8 mouse cellular contexts compared by ENCODE assay signal in the genomic region with DNA sequence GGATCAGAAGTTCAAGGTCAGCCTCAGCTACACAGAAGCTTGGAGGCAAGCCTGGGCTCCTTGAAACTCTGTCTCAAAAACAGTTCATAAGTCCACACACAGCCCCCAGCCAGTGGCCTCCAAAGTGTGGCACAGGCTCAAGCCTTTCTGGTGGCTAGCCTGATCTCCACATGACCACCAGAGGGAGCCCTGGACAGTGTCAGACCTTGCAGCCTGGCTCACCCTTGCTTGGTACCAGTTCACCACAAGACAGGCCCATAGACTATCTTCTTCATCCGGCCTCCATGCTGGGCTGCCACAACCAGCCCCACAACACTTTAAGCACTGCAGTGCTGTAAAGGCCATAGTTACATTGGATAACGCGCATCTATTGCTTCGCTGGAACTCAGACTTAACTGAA.
DNase-seq lines count a peak whose midpoint lies in the region; ATAC-seq and TF ChIP-seq lines count a peak whose summit lies in the region.

No protein-coding gene starts in this region.

- peak; percentile 54; the same call in 1 of the 2 replicates for TF ChIP-seq CTCF in G1E (IDR thresholded peaks at IDR 0.05; ENCODE audit: low read depth, low read length)
- TF ChIP-seq CTCF in forebrain, postnatal 0 days (IDR thresholded peaks at IDR 0.05; ENCODE audit: low read depth) = peak; percentile 80

- H3K36me3 ChIP-seq in G1E (replicated peaks) = no peaks in the 10 kb centered on the region
- H3K36me3 ChIP-seq in forebrain, postnatal 0 days (ENCODE audit: insufficient read depth) = no peaks in the 10 kb centered on the region
- H3K36me3 ChIP-seq in lung, embryonic 16.5 days (ENCODE audit: control insufficient read depth, insufficient read depth, low read length) = no peaks in the 10 kb centered on the region

- ATAC-seq in G1E (ENCODE audit: extremely low read depth, insufficient number of reproducible peaks, low FRiP score, poor library complexity, severe bottlenecking) = 0 out of 2 replicates have a peak, but pooled peaks have one; percentile 8
- no peak for ATAC-seq in forebrain, postnatal 0 days
- ATAC-seq in lung, embryonic 16.5 days (ENCODE audit: low read depth) = peak; percentile 59

- no peak overlapping the region for H3K4me2 ChIP-seq in forebrain, postnatal 0 days (ENCODE audit: low read depth)
- H3K4me2 ChIP-seq in lung, embryonic 16.5 days (ENCODE audit: low read depth, low read length) = no peak overlapping the region

- H3K27ac ChIP-seq in forebrain, postnatal 0 days (ENCODE audit: low read depth, low read length) = no peak overlapping the region
- no peak overlapping the region; the same call in 1 of the 2 replicates for H3K27ac ChIP-seq in lung, embryonic 16.5 days (ENCODE audit: low read length)

- H3K9ac ChIP-seq in forebrain, postnatal 0 days = no peak overlapping the region
- no peak overlapping the region for H3K9ac ChIP-seq in lung, embryonic 16.5 days (ENCODE audit: low read length)

- WGBS in forebrain, postnatal 0 days = 68% methylated on average over 4 of the region's 4 CpGs
- 71% methylated on average over 4 of the region's 4 CpGs for WGBS in lung, embryonic 16.5 days

- H3K4me3 ChIP-seq in G1E (ENCODE audit: low read depth, low read length) = no peak overlapping the region
- no peak overlapping the region for H3K4me3 ChIP-seq in forebrain, postnatal 0 days (ENCODE audit: low read depth, low read length)
- H3K4me3 ChIP-seq in lung, embryonic 16.5 days (ENCODE audit: low read length) = no peak overlapping the region

- peak; percentile 49 for DNase-seq in G1E (ENCODE audit: low spot score)
- DNase-seq in c-Kit-positive CD71-positive TER-119-negative erythroid progenitor cells, embryonic 14.5 days (ENCODE audit: low read depth) = peak; percentile 62
- DNase-seq in forebrain, postnatal 0 days = peak; percentile 61
- peak; percentile 91 for DNase-seq in heart, postnatal 4 days
- peak; percentile 43 for DNase-seq in layer of hippocampus, adult 9-10 months (ENCODE audit: low spot score)
- peak; percentile 62 to 81 for DNase-seq in right cerebral cortex, postnatal 10 days (ENCODE audit: low spot score in 2 of 2)
- DNase-seq in urinary bladder, postnatal 25 days (ENCODE audit: low spot score) = peak; percentile 83

- H3K27me3 ChIP-seq in G1E (ENCODE audit: insufficient read depth, low read length) = peaks cover 31% of the 10 kb centered on the region
- H3K27me3 ChIP-seq in forebrain, postnatal 0 days (ENCODE audit: insufficient read depth, low read length) = no peaks in the 10 kb centered on the region; the same call in 1 of the 2 replicates
- H3K27me3 ChIP-seq in lung, embryonic 16.5 days (ENCODE audit: control insufficient read depth, insufficient read depth, low read depth, low read length) = no peaks in the 10 kb centered on the region

- H3K9me3 ChIP-seq in G1E (replicated peaks) = no peaks in the 10 kb centered on the region
- H3K9me3 ChIP-seq in forebrain, postnatal 0 days (ENCODE audit: low read length) = no peaks in the 10 kb centered on the region
- no peaks in the 10 kb centered on the region for H3K9me3 ChIP-seq in lung, embryonic 16.5 days (ENCODE audit: control insufficient read depth, low read length)

- no peaks in the 10 kb centered on the region for H3K4me1 ChIP-seq in G1E (ENCODE audit: insufficient read depth, low read depth, low read length)
- no peaks in the 10 kb centered on the region for H3K4me1 ChIP-seq in forebrain, postnatal 0 days (ENCODE audit: insufficient read depth)
- peaks cover 36% of the 10 kb centered on the region for H3K4me1 ChIP-seq in lung, embryonic 16.5 days (replicated peaks; ENCODE audit: control insufficient read depth, insufficient read depth, low read length)
